Mouse (Mus musculus): ENCODE results near the gene Klhl36. TPM values are rescaled to one million over a fixed set of nuclear protein-coding genes. Genes with fewer than 3 reads are reported as not detected.

The Klhl36 gene
- total and polyA plus RNA-seq, 2 experiments from 2014 or later, result 6.7 to 10.0 TPM

DNA sequence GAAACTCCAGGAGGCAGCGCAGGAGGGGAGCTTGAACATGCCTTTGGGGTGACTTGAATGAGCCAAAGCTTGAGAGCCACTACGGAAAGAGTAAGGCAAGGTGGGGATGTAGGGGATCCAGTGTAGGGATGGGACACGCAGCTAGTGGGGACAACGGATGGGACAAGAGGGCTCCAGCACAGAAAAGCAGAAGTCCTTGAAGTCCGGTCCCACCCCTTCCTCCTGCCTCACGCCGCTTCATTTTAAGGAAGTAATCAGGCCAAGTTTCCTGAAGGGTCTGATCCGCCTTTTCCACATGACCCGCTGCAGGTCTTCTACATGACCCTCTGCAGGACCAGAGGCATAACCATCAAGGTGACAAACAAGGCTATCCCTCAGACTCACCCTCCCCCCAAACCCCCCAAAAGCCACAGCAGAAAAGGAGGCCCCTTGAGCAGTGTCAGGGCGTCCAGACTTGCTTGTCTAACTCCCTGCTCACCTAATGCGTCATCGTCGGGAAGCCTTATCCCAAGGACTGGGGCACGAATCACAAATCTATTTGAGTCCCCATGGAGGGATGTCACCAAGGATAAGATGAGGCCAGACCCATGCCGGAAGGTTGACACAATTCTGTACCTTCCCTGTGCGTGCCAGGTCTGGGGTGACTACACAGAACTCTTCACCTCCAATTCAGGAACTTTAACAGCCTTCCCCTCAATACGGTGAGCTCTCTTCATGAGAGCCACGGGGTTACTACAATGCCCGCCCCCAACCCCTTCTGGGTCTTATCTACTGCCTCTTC lies 35.9 kb upstream of the Klhl36 start:
- ATAC-seq (ENCODE audit: insufficient read depth, low read depth) (no peak), DNase-seq (ENCODE audit: low spot score) (no peak)
- Histone ChIP-seq H3K9me3 (replicated peaks; ENCODE audit: control insufficient read depth, low read length) (no peaks in the 10 kb centered on the region), H3K27ac (ENCODE audit: low read depth) (no peak overlapping the region), H3K4me1 (ENCODE audit: control insufficient read depth, insufficient read depth) (peaks cover 6% of the 10 kb centered on the region), H3K9ac (replicated peaks; ENCODE audit: low read depth, low read length) (no peak overlapping the region), H3K36me3 (replicated peaks; ENCODE audit: control insufficient read depth, insufficient read depth, low read length) (no peaks in the 10 kb centered on the region), H3K27me3 (ENCODE audit: control insufficient read depth, insufficient read depth, low read length) (no peaks in the 10 kb centered on the region), H3K4me3 (ENCODE audit: low read depth, low read length) (no peak overlapping the region), H3K4me2 (ENCODE audit: low read depth, low read length) (no peak overlapping the region)
- TF ChIP-seq CTCF (IDR thresholded peaks at IDR 0.05; ENCODE audit: low read depth) (no peak), EP300 (IDR thresholded peaks at IDR 0.05; ENCODE audit: low read depth) (no peak)
- WGBS, result 59% methylated on average over 19 of the region's 19 CpGs

DNA sequence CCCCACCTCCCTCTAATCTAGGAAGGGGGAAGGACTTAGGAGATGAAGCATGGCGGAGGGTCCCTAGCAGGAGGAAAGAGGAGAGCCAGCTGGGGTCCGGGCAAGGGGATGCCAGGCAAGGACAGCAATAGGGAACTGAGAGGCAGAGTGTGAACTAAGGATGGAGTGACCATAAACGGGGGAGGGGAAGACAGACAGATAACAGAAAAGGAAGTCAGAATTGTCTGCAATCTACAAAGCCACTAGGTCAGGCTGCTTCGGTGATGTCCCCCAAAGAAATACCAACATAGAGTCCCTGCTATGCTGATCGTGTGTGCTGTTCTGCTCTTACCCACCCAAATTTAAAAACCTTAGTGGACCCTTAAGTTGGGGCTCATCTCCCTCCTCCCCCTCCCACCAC lies 35.1 kb upstream of the Klhl36 start:
- Histone ChIP-seq H3K36me3 (replicated peaks; ENCODE audit: control insufficient read depth, insufficient read depth, low read length) (no peaks in the 10 kb centered on the region), H3K4me2 (ENCODE audit: low read depth, low read length) (no peak overlapping the region), H3K27ac (ENCODE audit: low read depth) (no peak overlapping the region), H3K27me3 (ENCODE audit: control insufficient read depth, insufficient read depth, low read length) (no peaks in the 10 kb centered on the region), H3K4me1 (ENCODE audit: control insufficient read depth, insufficient read depth) (peaks cover 14% of the 10 kb centered on the region), H3K9me3 (replicated peaks; ENCODE audit: control insufficient read depth, low read length) (no peaks in the 10 kb centered on the region), H3K4me3 (ENCODE audit: low read depth, low read length) (no peak overlapping the region), H3K9ac (replicated peaks; ENCODE audit: low read depth, low read length) (no peak overlapping the region)
- ATAC-seq (ENCODE audit: insufficient read depth, low read depth) (no peak), DNase-seq (ENCODE audit: low spot score) (no peak)
- TF ChIP-seq CTCF (IDR thresholded peaks at IDR 0.05; ENCODE audit: low read depth) (no peak), EP300 (IDR thresholded peaks at IDR 0.05; ENCODE audit: low read depth) (no peak)
- WGBS, result 58% methylated on average over 5 of the region's 5 CpGs

DNA sequence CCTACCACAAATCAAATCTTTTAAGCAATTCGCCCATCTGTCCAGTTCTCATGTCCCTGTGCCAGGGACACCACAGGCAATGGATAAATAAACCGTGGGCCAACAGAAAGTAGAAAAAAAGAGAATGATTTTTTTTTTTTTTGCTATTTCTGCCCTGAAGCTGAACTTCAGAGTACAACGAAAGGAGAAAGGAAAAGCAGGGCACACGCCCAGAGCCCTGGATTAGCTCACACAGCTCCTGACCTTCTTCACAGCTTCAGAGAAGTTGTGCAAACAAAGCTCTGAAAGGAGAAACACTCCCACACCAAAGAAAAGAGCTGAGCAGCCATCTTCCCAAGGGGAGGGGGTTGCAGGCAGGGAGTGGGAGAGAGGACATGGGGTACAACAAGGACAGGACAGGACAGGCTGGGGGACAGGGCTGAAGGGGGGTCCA lies 34.3 kb upstream of the Klhl36 start:
- Histone ChIP-seq H3K9ac (replicated peaks; ENCODE audit: low read depth, low read length) (peak overlapping the region; percentile 27; the same call in 1 of the 2 replicates), H3K36me3 (replicated peaks; ENCODE audit: control insufficient read depth, insufficient read depth, low read length) (no peaks in the 10 kb centered on the region), H3K9me3 (replicated peaks; ENCODE audit: control insufficient read depth, low read length) (no peaks in the 10 kb centered on the region), H3K27me3 (ENCODE audit: control insufficient read depth, insufficient read depth, low read length) (no peaks in the 10 kb centered on the region), H3K27ac (ENCODE audit: low read depth) (no peak overlapping the region), H3K4me2 (ENCODE audit: low read depth, low read length) (no peak overlapping the region), H3K4me3 (ENCODE audit: low read depth, low read length) (no peak overlapping the region), H3K4me1 (ENCODE audit: control insufficient read depth, insufficient read depth) (peaks cover 19% of the 10 kb centered on the region)
- TF ChIP-seq CTCF (IDR thresholded peaks at IDR 0.05; ENCODE audit: low read depth), result no peak
- no peak for TF ChIP-seq EP300 (IDR thresholded peaks at IDR 0.05; ENCODE audit: low read depth)
- DNase-seq (ENCODE audit: low spot score) (no peak), ATAC-seq (ENCODE audit: insufficient read depth, low read depth) (no peak)
- 61% methylated on average over 4 of the region's 4 CpGs for WGBS

DNA sequence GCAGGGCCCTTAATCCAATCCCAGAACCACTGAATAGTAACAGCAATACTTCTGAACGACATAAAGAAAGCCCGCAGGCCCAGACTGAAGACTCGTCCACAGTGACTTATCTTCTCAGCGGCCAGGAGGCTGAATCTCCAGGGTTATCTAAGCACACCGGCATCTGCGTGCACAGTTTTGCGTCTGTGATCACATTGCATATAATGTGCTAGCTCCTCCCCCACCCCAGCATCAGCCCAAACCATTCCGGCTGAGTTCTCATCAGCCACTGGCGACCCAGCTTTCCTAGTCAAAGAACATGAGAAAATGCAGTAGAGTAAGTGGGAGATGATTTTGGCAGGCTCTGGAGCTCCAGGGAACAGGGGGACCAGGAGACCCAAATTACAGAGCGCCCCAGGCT lies 33.1 kb upstream of the Klhl36 start:
- H3K27me3 ChIP-seq (ENCODE audit: control insufficient read depth, insufficient read depth, low read length), result no peaks in the 10 kb centered on the region
- H3K4me3 ChIP-seq (ENCODE audit: low read depth, low read length), result no peak overlapping the region
- TF ChIP-seq EP300 (IDR thresholded peaks at IDR 0.05; ENCODE audit: low read depth) (no peak), CTCF (IDR thresholded peaks at IDR 0.05; ENCODE audit: low read depth) (no peak)
- no peak overlapping the region for H3K4me2 ChIP-seq (ENCODE audit: low read depth, low read length)
- H3K9ac ChIP-seq (replicated peaks; ENCODE audit: low read depth, low read length), result no peak overlapping the region
- no peaks in the 10 kb centered on the region for H3K9me3 ChIP-seq (replicated peaks; ENCODE audit: control insufficient read depth, low read length)
- ATAC-seq (ENCODE audit: insufficient read depth, low read depth), result no peak
- DNase-seq (ENCODE audit: low spot score), result no peak
- peaks cover 19% of the 10 kb centered on the region for H3K4me1 ChIP-seq (ENCODE audit: control insufficient read depth, insufficient read depth)
- 78% methylated on average over 10 of the region's 10 CpGs for WGBS
- no peak overlapping the region for H3K27ac ChIP-seq (ENCODE audit: low read depth)
- H3K36me3 ChIP-seq (replicated peaks; ENCODE audit: control insufficient read depth, insufficient read depth, low read length), result no peaks in the 10 kb centered on the region

DNA sequence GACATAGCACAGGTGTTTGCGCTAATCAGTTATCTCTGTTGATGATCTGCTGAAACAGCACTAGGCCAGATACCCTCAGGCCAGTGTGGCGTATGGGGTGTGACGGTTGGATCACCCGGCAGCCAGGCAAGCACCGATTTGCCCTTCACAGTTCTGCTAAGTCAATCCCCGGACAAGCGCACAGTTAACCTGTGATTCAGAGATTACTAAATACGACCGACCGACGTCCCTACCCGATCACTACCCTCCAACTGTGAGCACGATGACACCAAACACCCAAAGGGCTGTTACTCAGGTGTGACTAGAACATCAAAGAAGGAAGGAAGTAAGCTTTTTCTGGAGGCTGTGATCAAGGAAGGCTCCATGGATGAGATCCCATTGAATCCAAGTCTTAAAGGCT lies 32.6 kb upstream of the Klhl36 start:
- no peak overlapping the region for H3K4me2 ChIP-seq (ENCODE audit: low read depth, low read length)
- no peaks in the 10 kb centered on the region for H3K36me3 ChIP-seq (replicated peaks; ENCODE audit: control insufficient read depth, insufficient read depth, low read length)
- WGBS, result 85% methylated on average over 13 of the region's 13 CpGs
- H3K27me3 ChIP-seq (ENCODE audit: control insufficient read depth, insufficient read depth, low read length), result no peaks in the 10 kb centered on the region
- H3K4me1 ChIP-seq (ENCODE audit: control insufficient read depth, insufficient read depth), result peaks cover 19% of the 10 kb centered on the region
- no peak overlapping the region for H3K4me3 ChIP-seq (ENCODE audit: low read depth, low read length)
- ATAC-seq (ENCODE audit: insufficient read depth, low read depth) (no peak), DNase-seq (ENCODE audit: low spot score) (no peak)
- H3K9me3 ChIP-seq (replicated peaks; ENCODE audit: control insufficient read depth, low read length), result no peaks in the 10 kb centered on the region
- no peak overlapping the region for H3K9ac ChIP-seq (replicated peaks; ENCODE audit: low read depth, low read length)
- no peak overlapping the region for H3K27ac ChIP-seq (ENCODE audit: low read depth)
- TF ChIP-seq CTCF (IDR thresholded peaks at IDR 0.05; ENCODE audit: low read depth) (no peak), EP300 (IDR thresholded peaks at IDR 0.05; ENCODE audit: low read depth) (no peak)

Measured in heart, postnatal 0 days (tissue).